Mouse (Mus musculus) small intestine, adult 2 months (tissue): ENCODE results near the gene Fam163b. TPM values are rescaled to one million over a fixed set of nuclear protein-coding genes. Genes with fewer than 3 reads are reported as not detected.

Experiments used
- H3K27ac ChIP-seq: fragments of 200-500 bp; 2 replicates; pipeline ENCODE4 v1.5.1; 2012; ENCODE audit warnings: low read depth, low read length, control low read depth, inconsistent platforms; ENCODE audit not compliant: insufficient read depth
- H3K27me3 ChIP-seq: fragments of 200-500 bp; 2 replicates; pipeline ENCODE4 v1.6.1; 2012; ENCODE audit warnings: mild to moderate bottlenecking, moderate library complexity, low read length, inconsistent platforms; ENCODE audit not compliant: control insufficient read depth, insufficient read depth
- H3K36me3 ChIP-seq: fragments of 200-500 bp; 2 replicates; pipeline ENCODE4 v1.6.1; 2012; ENCODE audit warnings: mild to moderate bottlenecking, low read length, control low read depth, inconsistent platforms; ENCODE audit not compliant: control insufficient read depth, insufficient read depth
- H3K4me1 ChIP-seq: fragments of 200-500 bp; 2 replicates; pipeline ENCODE4 v1.6.1; 2012; ENCODE audit warnings: low read length, inconsistent platforms, mixed read lengths; ENCODE audit not compliant: control insufficient read depth, insufficient read depth, insufficient read length
- H3K4me3 ChIP-seq: fragments of 200-500 bp; 2 replicates; pipeline ENCODE4 v1.5.1; 2012; ENCODE audit warnings: low read depth, mild to moderate bottlenecking, control low read depth, inconsistent platforms, low read length, moderate library complexity
- CTCF ChIP-seq: fragments of 200-500 bp; IDR thresholded peaks from 2 replicates; pipeline ENCODE4 v1.5.1; 2012; ENCODE audit warnings: low read depth, mild to moderate bottlenecking, control low read depth, inconsistent platforms, low read length, moderate library complexity, mixed read lengths; ENCODE audit not compliant: insufficient replicate concordance, insufficient read length; ENCODE audit errors: extremely low read depth
- POLR2A ChIP-seq: fragments of 200-500 bp; IDR thresholded peaks from 2 replicates; pipeline ENCODE4 v1.6.1; 2012; ENCODE audit warnings: low read depth, mild to moderate bottlenecking, control low read depth, inconsistent platforms, low read length, moderate library complexity
- WGBS: fragments of 180-500 bp; shearing (Covaris S2); methylation state at CpG from one replicate; pipeline ENCODE4 v1.1.7; 2018; 5-methylcytosine and 5-hydroxymethylcytosine counted together
- polyA plus RNA-seq: library from polyadenylated mRNA; depleted of rRNA; stranded (reverse); fragments of >200 nt; gene quantifications from 2 replicates; pipeline ENCODE4 v1.2.3, GENCODE M21; 2012; rRNA removed

The Fam163b gene
- polyA plus RNA-seq, result 0.08 TPM in 2 replicates

DNA sequence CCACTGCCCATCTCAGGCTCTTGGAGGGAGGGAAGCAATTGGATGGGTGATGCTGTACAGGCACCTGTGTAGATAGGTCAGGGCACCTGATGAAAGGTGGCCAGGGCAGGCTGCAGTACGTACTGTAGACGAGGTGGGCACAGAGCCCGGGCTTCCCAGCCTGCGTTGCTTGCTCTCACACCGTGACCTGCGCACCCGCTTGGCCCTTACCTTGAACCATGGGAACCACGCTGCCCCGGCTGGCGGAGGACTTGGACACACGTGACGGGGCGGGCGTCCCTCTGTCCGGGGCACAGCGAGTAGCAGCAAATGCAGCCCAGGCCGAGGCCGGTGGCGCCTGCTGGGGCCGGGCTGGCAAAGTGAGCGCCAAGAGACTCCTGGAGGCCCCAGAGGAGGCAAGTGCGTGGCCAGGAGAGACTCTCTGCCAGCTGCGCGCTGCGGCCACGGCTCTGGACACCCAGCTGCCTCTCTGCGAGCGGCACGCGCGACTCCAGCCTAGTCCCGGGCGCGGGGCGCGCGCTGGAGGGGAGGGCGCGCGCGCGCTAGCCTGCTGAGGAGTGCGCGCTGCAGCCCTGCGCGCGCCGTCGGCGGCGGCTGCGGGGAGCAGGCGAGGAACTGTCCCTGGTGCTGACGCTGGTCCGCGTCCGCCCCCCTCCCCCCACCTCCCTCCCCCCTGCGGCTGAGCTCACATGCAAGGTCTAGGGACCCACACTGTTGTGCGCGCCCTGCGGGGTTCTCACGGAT is at the start of gene Fam163b:
Gene Fam163b (minus strand): TSS at position 542 of the 744 bp plus-strand sequence.
- Histone ChIP-seq H3K4me3 (no peak within 1 kb of the TSS), H3K27ac (no peak within 1 kb of the TSS), H3K36me3 (no peaks in the 10 kb centered on the region), H3K27me3 (no peaks in the 10 kb centered on the region), H3K4me1 (no peaks in the 10 kb centered on the region)
- WGBS, result 3% methylated on average over 62 of the region's 62 CpGs
- TF ChIP-seq CTCF (no peak), POLR2A (no peak)

DNA sequence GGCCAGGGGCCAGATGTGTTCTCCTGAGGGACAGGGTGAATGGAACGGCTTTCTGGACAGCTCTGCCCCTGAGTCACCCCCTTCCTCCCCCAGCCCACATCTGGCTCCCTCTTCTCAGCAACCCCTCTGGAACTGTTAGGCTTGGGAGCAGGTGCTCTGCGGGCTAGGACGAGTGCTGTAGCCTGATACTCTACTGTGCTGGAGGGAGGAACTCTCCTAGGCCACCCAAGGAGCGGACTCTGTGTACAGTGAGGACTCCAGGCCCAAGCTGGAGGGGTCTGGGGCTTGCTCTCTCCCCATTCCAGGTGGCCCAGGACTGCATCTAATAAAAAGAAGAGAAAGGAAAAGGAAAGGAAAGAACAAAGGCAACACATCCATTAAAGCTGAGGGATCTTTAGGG is 47.7 kb upstream of the Fam163b start:
- no peak overlapping the region for H3K4me3 ChIP-seq
- TF ChIP-seq POLR2A, result no peak
- TF ChIP-seq CTCF, result no peak
- H3K4me1 ChIP-seq, result no peaks in the 10 kb centered on the region
- no peak overlapping the region for H3K27ac ChIP-seq
- no peaks in the 10 kb centered on the region for H3K36me3 ChIP-seq
- 58% methylated on average over 4 of the region's 4 CpGs for WGBS
- no peaks in the 10 kb centered on the region for H3K27me3 ChIP-seq

DNA sequence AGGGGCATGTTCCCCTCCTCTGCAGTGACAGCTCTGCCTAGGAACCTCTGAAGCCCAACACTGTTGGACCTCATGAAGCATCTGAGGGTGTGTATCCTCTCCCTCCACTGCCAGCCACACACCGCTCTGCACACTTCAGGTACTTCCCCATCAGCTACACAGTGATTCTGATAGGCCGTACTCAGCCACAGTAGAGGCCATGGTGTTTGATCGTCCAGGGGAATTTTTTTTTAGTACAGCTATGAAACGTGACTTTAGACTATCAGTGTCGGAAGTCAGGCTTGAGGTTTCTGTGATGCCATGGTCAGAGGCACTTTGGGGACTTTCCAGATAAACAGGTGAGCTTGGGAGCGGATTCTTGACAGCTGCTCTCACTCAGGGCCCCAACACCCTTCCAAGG is 45.2 kb upstream of the Fam163b start:
- H3K27ac ChIP-seq, result no peak overlapping the region
- TF ChIP-seq CTCF, result no peak
- no peak for TF ChIP-seq POLR2A
- WGBS, result 61% methylated on average over 6 of the region's 6 CpGs
- H3K36me3 ChIP-seq, result no peaks in the 10 kb centered on the region
- no peak overlapping the region for H3K4me3 ChIP-seq
- no peaks in the 10 kb centered on the region for H3K27me3 ChIP-seq
- H3K4me1 ChIP-seq, result no peaks in the 10 kb centered on the region

DNA sequence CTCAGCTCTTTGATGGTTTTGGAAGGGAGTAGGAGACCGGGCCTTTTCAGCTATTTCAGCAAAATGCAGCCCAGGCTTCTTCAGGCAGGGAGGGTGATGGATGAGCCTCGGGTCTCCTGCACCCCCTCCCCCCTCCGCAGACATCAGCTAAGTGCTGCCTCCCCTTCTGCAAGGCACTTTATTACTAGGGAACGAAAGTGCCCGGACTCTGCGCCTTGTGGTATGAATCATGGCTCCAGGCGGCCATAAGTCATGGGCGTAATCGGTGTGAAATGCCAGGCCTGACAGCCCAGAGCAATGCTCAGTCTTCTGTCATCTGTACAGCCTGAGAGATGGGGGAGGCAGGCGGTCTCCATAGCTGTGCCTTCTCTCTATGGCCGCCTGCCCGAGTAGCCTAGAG is 41.4 kb upstream of the Fam163b start:
- Histone ChIP-seq H3K4me1 (no peaks in the 10 kb centered on the region), H3K27ac (no peak overlapping the region), H3K36me3 (no peaks in the 10 kb centered on the region), H3K27me3 (no peaks in the 10 kb centered on the region), H3K4me3 (no peak overlapping the region)
- no peak for TF ChIP-seq POLR2A
- no peak for TF ChIP-seq CTCF
- WGBS, result 60% methylated on average over 12 of the region's 12 CpGs

DNA sequence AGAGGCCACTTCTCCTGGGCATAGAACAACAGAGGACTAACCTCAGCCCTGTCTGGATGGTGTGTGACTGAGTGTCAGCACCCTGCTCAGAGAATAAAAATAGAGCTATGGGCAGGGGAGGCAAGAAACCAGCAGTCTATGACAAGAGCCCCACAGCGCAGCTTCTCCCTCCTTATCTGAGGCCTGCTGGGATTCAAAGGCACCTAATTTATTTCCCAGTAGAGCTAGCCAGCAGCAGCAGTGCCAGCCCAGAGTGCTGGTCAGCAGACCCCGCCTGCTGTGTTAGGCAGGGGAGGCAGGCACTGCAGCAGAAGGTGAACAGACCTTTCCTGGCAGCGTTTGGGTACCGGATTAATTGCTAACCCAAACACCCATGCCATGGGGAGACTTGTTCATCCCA is 39.6 kb upstream of the Fam163b start:
- 60% methylated on average over 4 of the region's 4 CpGs for WGBS
- no peak overlapping the region for H3K4me3 ChIP-seq
- no peaks in the 10 kb centered on the region for H3K4me1 ChIP-seq
- no peaks in the 10 kb centered on the region for H3K36me3 ChIP-seq
- no peaks in the 10 kb centered on the region for H3K27me3 ChIP-seq
- H3K27ac ChIP-seq, result no peak overlapping the region
- no peak for TF ChIP-seq CTCF
- no peak for TF ChIP-seq POLR2A

DNA sequence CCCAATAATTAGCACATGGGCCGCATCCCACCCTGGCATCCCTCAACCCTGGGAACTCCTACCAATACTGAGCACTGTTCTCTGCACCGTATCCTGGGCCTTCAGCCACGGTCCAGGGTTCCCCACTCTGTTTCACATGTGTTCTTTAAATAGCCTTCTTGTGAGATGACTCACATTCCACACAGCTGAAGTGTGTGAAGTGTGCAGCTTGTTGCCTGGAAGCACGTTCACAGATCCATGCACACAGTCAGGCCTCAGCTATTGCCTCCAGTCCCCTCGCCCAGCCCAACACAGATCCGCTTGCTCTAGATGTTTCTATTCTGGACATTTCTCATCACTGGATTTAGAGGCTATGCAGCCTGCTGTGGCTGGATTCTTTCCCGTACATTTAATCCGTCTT is 36.8 kb upstream of the Fam163b start:
- Histone ChIP-seq H3K4me3 (no peak overlapping the region), H3K36me3 (no peaks in the 10 kb centered on the region), H3K4me1 (no peaks in the 10 kb centered on the region), H3K27ac (no peak overlapping the region), H3K27me3 (no peaks in the 10 kb centered on the region)
- 70% methylated on average over 8 of the region's 8 CpGs for WGBS
- TF ChIP-seq CTCF (no peak), POLR2A (no peak)

DNA sequence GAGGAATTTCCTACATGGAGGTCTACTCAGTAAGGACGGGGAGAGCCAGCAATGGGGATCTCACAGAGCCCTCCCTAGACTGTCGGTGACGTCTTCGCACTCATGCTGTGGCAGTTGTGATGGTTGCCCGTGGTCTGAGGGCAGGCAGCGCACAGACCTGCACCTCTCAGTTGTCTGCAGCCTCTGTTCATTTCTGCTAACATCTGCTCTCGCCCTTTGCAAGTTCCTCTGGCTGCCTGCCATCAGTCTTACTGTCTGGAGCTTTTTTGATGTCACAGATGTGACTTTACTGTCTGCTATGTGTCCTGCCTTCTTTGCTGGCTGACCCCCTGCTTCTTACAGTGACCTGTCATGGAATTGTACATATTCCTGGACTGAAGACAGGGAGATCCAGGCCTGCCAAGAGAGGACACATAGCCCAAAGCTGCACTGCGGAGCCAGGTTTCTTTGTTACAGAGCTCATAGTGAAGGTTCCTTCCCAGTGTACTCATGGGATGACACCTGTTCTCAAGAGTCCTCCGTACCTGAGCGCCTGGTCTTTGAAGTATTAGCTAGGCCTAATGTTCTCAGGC is 33.5 kb upstream of the Fam163b start:
- Histone ChIP-seq H3K4me1 (no peaks in the 10 kb centered on the region), H3K27ac (no peak overlapping the region), H3K27me3 (no peaks in the 10 kb centered on the region), H3K4me3 (no peak overlapping the region), H3K36me3 (no peaks in the 10 kb centered on the region)
- WGBS, result 73% methylated on average over 10 of the region's 10 CpGs
- TF ChIP-seq POLR2A, result no peak
- no peak for TF ChIP-seq CTCF

DNA sequence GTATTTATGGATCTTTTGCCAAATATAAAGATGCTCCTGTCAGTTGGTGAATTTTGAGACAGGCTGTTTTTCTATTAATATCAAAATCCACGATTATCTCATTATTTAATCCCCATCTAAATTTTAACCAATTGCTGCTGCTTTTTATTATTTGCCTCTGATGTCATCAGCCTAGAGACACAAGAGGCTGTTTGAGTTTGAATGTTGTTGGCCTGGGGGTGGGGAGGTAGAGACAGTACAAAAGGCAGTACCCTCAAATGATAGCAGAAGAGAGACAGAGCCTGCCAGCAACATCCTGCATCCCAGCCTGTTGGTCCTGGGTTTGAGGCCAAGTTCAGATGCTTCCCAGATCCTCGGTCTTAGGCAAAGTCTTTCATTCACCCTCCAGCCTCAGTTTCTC is 32.0 kb upstream of the Fam163b start:
- TF ChIP-seq CTCF (no peak), POLR2A (no peak)
- no peak overlapping the region for H3K27ac ChIP-seq
- WGBS, result 72% methylated on average over 2 of the region's 2 CpGs

More for the DNA sequence above, 32.0 kb upstream of the Fam163b start:
- Histone ChIP-seq H3K4me3 (no peak overlapping the region), H3K4me1 (no peaks in the 10 kb centered on the region), H3K36me3 (no peaks in the 10 kb centered on the region), H3K27me3 (no peaks in the 10 kb centered on the region)
